Mouse (Mus musculus) cerebellum, adult 8-10 months (tissue): ENCODE measurements around the gene Nav1.
"Not testable (repeated sequence)": the region's sequence is repeated elsewhere in the genome, so short reads cannot be mapped to it uniquely, and the experiment has no call there.

Experiments
- DNase-seq: peaks from one replicate; pipeline ENCODE4 v3.0.0; 2022

Gene Nav1

DNA sequence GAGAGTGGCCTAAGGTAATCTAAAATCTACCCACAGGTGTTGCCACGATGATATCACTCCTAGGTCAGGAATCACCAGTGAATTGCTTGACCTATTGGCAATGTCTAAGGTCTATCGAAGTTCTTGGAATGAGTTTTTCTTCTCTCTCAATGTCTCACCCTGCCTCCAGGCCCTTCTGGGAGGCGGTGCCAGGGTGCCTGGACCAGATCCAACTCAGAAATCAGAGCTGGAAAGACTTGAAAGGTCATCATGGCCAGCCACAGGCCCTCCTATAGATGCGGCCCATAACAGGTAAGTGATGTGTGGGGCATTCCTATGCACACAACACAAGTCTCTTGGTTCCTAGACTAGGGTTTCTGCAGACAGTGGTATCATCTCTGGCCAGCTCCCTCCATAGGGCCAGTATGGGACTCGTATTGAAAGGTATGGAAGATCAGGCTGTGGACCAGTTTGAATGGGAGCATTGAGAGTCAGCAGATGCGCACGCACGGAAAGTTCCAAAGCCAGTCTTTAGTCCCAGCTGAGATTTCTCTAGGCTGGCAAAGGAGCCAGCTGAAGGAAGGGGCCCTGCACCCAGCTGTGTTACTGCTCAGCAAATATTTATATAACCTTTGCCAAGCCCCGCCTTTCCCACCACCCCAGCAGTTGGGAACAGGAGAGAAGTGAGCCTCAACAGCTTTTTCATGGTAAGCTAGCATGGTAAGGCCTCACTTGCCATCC, 92.0 kb downstream of the Nav1 start:
- no peak for DNase-seq

GRCm38 (mm10) chr1:135514046-135514445, 93.0 kb downstream of the Nav1 start:
- no peak for DNase-seq

GRCm38 (mm10) chr1:135513464-135513863, 93.6 kb downstream of the Nav1 start:
- no peak for DNase-seq

GRCm38 (mm10) chr1:135510346-135510977, 96.6 kb downstream of the Nav1 start:
- peak; percentile 22 for DNase-seq

DNA sequence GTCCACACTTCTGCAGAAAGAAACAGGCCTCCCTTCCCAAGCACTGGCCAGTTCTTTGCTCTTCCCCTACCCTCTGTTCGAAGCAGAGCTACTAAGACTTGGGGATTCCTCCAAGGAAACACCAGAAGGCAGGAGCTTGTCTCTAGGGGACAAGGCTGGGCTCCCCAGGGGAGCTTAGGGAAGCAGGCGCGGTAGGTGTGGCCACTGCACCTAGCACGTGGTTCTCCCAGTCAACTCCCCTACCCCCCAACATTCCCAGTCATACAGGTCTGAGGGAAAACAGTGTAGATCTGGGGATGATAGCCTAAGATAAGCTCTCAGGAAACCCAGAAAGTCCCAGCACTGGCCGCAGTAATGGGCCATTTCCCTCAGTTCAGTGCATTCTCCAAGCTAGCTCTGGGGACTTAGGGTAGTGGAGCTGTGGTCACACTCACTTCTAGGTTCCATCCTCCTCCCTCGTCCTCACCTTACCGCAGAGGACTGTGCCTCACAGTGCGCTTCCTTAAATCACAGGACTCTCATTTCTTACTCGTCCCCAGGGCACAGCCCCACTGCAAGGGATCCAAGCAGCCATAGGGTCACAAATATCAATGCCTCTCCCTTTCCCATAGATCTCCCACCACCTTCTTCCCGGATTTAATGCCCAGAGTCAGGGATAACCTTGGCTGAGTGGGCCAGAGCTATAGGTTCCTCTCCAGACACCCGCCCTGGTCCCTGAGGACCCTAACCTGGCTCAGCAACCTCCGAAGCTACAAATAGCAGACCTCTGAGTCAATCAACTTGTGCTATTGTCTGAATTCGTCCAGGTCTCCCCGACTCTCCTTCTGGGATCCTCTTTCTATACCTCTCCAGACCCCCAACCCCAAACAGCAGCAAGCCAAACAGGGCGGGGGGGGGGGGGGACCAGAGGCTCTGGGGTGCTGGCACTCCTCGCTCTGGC, 97.7 kb downstream of the Nav1 start:
- DNase-seq, result no peak

DNA sequence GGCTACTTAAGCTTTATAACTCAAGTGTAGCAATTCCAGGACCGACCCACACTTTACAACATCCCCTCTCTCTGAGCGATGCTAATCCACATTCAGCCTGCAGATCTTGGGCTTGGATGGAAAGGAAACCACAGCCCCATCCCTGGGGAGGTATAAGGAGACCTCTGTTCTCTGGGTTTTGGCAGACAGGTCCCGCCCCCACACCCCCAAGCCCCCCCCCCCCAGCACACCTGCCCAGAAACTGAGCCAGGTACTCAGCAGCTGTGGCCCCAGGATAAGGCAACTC, 98.8 kb downstream of the Nav1 start:
- no peak for DNase-seq

DNA sequence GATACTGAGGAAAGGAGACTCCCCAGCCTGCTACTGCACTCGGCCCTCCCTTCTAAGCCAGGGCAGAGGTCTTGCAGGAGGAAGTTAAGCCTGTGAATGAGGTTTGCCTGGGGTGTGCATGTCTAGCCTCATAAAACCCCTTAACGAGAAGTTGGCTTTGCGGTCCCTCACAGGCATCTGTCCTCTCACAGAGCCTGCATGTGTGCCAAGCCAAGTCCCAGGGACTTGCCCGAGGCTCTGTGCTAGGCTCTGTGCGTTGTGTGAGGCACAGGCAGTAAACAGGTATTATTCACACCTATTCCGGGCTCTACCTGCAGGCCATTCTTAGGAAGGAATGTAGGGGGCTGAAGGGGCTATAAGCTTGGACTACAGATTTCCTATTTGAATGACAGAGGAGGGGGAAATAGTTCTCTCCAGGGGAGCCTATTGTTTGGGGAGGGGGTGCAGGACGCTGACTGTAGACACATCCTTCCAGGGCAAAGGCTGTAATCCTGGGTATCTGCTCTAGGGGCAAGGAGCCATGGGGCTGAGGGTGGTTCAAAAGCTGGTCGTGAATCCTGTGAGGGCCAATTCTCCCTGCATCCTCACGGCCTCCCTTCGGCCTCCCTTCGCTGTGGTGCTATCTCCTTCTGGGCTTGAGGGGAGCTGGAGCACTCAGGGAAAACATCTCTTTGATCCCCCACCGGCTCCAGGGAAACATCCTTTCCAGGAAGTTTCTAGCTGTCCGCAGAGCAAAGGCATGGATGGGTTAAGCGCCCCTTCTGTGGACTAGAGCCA, 99.3 kb downstream of the Nav1 start:
- DNase-seq, result no peak

DNA sequence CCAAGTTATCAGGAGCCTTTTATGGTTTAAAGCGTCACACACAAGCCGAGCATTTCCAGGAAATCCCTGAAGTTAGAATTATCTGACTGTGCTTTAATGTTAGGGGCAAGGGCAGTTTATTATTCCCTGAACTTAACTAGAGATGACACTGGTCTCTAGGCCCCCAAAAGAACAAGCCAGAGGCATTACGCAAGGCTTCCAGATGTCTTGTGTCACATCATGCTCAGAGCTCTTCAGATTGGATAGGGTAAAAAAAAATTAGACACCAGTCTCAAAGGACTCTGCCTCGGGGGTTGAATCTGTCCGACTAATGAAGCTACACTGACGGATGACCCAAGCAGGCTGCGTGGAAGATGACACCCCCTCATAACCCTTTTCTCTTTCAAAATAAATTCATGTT, 101.6 kb downstream of the Nav1 start:
- no peak for DNase-seq

- no peak for DNase-seq
Observed at GRCm38 (mm10) chr1:135503436-135503835, 103.7 kb downstream of the Nav1 start.

DNA sequence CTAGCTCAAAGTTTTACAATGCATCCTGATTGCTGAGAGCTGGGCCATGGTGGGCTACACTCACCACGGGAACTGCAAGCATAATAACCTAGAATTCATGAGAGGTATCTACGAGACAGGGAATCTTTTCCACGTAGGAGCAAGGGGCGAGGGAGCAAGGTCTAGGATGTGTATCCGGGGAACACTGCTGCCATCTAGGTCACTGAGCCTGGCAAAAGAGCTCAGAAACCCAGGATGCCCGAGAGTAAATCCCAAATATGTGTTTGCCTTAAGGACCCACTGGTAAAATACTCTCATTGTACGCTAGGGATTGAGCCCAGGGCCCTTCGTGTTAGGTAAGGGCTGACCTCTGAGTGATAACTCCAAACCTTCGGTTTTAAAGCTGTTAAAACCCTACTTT, 104.3 kb downstream of the Nav1 start:
- no peak for DNase-seq

DNA sequence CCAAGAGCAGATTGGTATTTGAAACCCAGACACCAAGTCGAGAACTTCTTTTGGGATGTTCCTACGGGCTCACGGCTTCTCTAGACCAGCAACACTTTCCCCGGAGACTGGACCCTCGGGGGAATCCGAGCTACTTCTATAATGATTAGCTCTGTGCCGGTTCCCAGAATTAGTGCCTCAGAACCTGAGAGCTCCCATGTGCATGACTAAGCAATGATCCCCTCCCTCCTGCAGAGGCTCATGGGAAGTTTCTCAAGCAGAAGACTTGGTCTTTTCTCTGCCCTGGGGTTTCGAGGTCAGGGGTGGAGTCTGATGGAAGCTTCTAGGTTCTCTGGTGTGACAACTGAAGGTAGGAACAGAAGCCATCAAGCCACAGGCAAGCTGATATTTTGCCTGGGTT, 105.0 kb downstream of the Nav1 start:
- no peak for DNase-seq

DNA sequence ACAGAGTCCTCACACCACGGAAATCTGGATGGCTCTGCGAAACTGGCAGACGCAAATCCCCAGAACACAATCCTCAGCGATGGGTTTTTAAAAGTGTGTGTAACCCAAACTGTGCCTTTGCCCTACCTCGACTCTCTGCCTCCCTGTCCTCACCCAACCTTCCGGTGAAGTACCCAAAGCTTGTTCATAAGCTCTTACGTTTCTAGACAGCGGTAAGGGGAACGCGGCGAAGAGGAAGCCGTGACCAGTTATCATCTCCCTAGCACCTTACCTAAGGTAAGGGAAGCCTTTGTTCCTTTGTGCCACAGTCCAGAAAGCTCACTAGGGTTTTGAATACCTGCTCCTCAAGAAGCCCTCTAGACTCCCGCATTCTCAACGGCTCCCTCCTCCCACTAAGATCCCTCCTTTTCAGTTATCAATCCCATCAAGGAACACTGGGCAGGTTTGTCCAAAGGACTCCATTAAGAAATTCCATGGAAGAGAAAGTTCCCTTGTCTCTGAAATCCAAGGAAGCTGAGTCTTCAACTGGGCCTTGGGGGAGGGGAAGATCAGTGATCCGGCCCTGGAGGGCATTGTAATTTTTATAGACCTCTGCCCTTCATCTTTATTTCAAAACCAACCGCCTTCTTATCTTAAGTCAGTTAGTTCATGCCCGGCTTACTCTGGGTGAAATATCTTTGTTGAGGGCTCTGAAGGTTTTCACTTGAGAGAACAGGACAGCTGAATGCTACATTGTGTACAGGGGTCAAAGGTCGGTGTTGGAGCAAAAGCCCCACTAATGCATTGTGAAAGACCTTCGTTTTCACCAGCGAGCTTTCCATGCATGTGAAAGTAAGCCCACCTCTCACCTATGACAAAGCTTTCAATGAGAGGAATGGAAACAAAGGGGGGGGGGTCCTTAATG, 108.4 kb downstream of the Nav1 start:
- no peak for DNase-seq

- no peak for DNase-seq
Observed at GRCm38 (mm10) chr1:135495048-135495447, 112.0 kb downstream of the Nav1 start.

DNA sequence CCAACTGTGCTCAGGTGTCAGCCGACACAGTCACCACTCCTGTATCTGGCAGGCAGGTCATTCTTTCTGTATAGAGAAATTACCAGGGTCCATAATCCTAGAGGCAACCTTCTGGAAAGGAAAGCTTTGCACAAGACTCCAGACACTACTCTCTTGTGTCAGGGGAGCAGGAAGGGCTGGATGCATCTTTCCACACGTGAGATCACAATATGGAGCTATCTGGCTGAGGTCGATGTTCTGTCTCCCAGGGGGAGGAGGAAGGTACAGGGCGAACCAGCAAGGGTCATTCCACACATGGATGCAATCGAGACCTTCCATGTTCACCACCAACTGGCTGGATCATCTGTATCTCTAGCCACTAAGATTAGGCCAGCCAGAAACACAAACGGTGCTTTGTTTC, 113.2 kb downstream of the Nav1 start:
- DNase-seq, result no peak

DNA sequence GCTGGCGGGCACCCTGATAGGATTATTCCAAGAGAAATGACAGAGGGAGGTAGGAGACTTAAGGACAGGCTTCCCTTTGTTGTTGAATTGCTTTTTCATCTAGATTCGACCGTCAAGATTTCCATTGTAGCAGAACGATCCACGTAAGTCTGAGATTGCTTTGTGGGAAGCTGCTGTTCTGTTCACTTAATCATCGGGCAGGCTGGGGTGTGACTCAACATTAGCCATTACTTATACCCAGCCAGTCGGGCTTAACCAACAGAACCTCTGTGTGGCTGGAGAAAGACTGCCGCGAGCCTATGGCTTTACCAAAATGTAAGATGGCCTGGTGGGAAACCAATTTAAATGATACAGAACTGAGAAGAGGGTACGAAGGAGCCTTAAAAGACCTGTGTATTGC, 114.7 kb downstream of the Nav1 start:
- DNase-seq, result no peak

- DNase-seq, result no peak
Observed at GRCm38 (mm10) chr1:135490931-135491666, 116.0 kb downstream of the Nav1 start.

DNA sequence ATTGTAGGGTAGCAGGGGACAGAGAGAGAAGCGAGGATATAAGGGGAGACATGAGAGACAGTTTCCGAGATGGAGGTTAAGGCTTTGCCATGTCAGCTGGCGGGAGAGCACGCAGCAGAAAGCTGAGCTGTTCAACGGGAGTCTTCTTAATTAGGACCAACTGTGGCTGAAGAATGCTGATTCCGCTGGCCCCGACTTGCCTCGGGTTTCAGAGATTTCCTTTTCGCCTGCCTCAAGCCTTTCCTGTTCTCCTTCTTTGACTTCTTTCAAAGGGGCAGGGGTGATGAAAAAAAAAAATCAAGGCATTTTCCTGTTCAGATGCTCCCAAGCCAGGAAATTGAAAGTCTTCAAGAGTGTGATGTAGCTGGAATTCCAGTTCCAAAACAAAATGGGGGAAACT, 118.2 kb downstream of the Nav1 start:
- no peak for DNase-seq

DNA sequence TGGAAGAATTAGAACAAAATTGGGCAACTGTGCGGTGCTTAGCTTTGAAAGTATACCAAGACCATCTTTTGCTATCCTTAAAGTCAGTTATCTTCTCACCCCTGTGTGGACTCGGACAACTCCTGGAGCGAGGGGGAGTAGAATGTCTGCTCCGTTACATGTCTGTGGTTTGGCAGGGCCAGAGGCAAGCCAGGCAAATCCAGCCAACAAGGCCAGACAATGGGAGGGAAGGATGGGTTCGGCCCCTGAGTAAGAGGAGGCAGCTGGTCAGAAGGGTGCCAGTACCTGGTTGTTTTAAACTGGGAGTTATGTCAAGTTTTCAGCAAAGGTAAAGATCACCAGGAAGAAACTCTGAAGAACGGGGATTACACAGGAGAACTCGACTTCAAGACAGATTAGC, 121.9 kb downstream of the Nav1 start:
- no peak for DNase-seq

GRCm38 (mm10) chr1:135484503-135485051, 122.5 kb downstream of the Nav1 start:
- DNase-seq, result not testable (repeated sequence)

DNA sequence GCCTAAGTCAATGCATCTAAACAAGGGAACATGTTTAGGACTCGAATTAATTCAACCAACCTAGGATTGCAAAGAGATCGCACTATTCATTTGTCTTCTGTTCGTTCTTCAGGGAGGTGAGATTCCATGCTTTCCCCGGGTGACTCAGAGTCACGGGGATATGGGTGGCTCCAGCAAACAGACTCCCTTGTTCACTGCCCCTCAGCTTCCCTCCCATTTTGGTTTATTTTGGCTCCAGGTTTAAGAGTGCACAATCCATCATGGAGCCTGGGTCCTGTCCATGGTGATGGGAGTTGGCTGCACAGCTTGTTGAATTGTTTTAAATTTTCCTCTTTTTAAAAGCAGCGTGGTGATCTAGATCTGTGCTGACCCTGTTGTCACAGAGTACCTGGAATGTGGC, 123.1 kb downstream of the Nav1 start:
- no peak for DNase-seq

GRCm38 (mm10) chr1:135482666-135483065, 124.4 kb downstream of the Nav1 start:
- DNase-seq, result no peak
